ENCODE assay signal across 11 mouse cellular contexts in genomic region chr10:75880771-75881577, GRCm38 (mm10). TPM values are rescaled to one million over a fixed set of nuclear protein-coding genes. Genes with fewer than 3 reads are reported as not detected.
A peak's percentile ranks its signal among the peaks of the same experiment; 100 is the strongest.
DNase-seq lines count a peak whose midpoint lies in the region; ATAC-seq and TF ChIP-seq lines count a peak whose summit lies in the region.
"Had no signal": no experiment of that assay in that cellular context is flagged by ENCODE, and none has a peak within 500 bp of the region (broad histone marks: within the 10 kb centered on the region; RNA-seq: fewer than 3 reads in every experiment).

No protein-coding gene starts in this region.

- DNase-seq in forebrain, postnatal 0 days = no peak
- no peak for DNase-seq in midbrain, embryonic 14.5 days
- DNase-seq in forebrain, embryonic 14.5 days (ENCODE audit: low spot score) = peak; percentile 44
- no peak for DNase-seq in liver, postnatal 0 days
- DNase-seq in heart, embryonic 10.5 days (ENCODE audit: low spot score) = no peak
- DNase-seq: cerebellum, postnatal 10 days; thymus, postnatal 14 days had no signal

- H3K4me2 ChIP-seq in forebrain, embryonic 12.5 days = no peak overlapping the region
- no peak overlapping the region for H3K4me2 ChIP-seq in forebrain, postnatal 0 days (ENCODE audit: low read depth)
- H3K4me2 ChIP-seq in midbrain, embryonic 13.5 days (replicated peaks) = no peak overlapping the region
- H3K4me2 ChIP-seq in midbrain, embryonic 14.5 days (ENCODE audit: low read length) = no peak overlapping the region
- no peak overlapping the region for H3K4me2 ChIP-seq in forebrain, embryonic 14.5 days (ENCODE audit: low read length)
- 0 out of 2 replicates have a peak overlapping the region, but pooled peaks have one; percentile 53 for H3K4me2 ChIP-seq in liver, postnatal 0 days (ENCODE audit: low read depth, low read length)

- H3K4me3 ChIP-seq in forebrain, embryonic 12.5 days (replicated peaks) = no peak overlapping the region
- no peak overlapping the region for H3K4me3 ChIP-seq in forebrain, postnatal 0 days (ENCODE audit: low read depth, low read length)
- H3K4me3 ChIP-seq in midbrain, embryonic 13.5 days (replicated peaks) = no peak overlapping the region
- no peak overlapping the region for H3K4me3 ChIP-seq in midbrain, embryonic 14.5 days (replicated peaks; ENCODE audit: low read depth, low read length)
- H3K4me3 ChIP-seq in forebrain, embryonic 14.5 days (ENCODE audit: low read depth, low read length) = no peak overlapping the region
- H3K4me3 ChIP-seq in liver, postnatal 0 days (ENCODE audit: low read depth, low read length) = no peak overlapping the region
- H3K4me3 ChIP-seq in heart, embryonic 10.5 days = no peak overlapping the region

- no peak overlapping the region for H3K9ac ChIP-seq in forebrain, embryonic 12.5 days
- no peak overlapping the region for H3K9ac ChIP-seq in forebrain, postnatal 0 days
- H3K9ac ChIP-seq in midbrain, embryonic 13.5 days (replicated peaks) = no peak overlapping the region
- H3K9ac ChIP-seq in midbrain, embryonic 14.5 days (replicated peaks; ENCODE audit: low read length) = no peak overlapping the region
- H3K9ac ChIP-seq in forebrain, embryonic 14.5 days (ENCODE audit: low read length) = no peak overlapping the region
- H3K9ac ChIP-seq in liver, postnatal 0 days (replicated peaks) = no peak overlapping the region; the same call in 1 of the 2 replicates

- H3K27me3 ChIP-seq in forebrain, embryonic 12.5 days = no peaks in the 10 kb centered on the region
- H3K27me3 ChIP-seq in forebrain, postnatal 0 days (ENCODE audit: insufficient read depth, low read length) = no peaks in the 10 kb centered on the region
- H3K27me3 ChIP-seq in midbrain, embryonic 13.5 days = no peaks in the 10 kb centered on the region
- no peaks in the 10 kb centered on the region for H3K27me3 ChIP-seq in midbrain, embryonic 14.5 days (ENCODE audit: control insufficient read depth, insufficient read depth, low read length)
- no peaks in the 10 kb centered on the region for H3K27me3 ChIP-seq in forebrain, embryonic 14.5 days (replicated peaks; ENCODE audit: control insufficient read depth, insufficient read depth, low read length)
- H3K27me3 ChIP-seq in liver, postnatal 0 days (ENCODE audit: insufficient read depth, low read length) = peaks cover 4% of the 10 kb centered on the region; the same call in 1 of the 2 replicates
- H3K27me3 ChIP-seq in heart, embryonic 10.5 days (ENCODE audit: insufficient read depth, poor library complexity, severe bottlenecking) = peaks cover 3% of the 10 kb centered on the region; the same call in 1 of the 2 replicates

- ATAC-seq in forebrain, embryonic 12.5 days (ENCODE audit: low FRiP score) = no peak
- ATAC-seq in forebrain, postnatal 0 days = no peak
- ATAC-seq in midbrain, embryonic 13.5 days = no peak
- ATAC-seq in midbrain, embryonic 14.5 days (ENCODE audit: low FRiP score, low TSS enrichment) = no peak
- no peak for ATAC-seq in forebrain, embryonic 14.5 days
- ATAC-seq in liver, postnatal 0 days = no peak
- no peak for ATAC-seq in megakaryocyte, adult 5-6 weeks (ENCODE audit: poor library complexity, severe bottlenecking)
- ATAC-seq: inflammation-experienced regulatory T-cells, adult 6 months had no signal

- no peak for TF ChIP-seq EP300 in liver, postnatal 0 days (IDR thresholded peaks at IDR 0.05; ENCODE audit: low read depth)

- TF ChIP-seq CTCF in forebrain, postnatal 0 days (IDR thresholded peaks at IDR 0.05; ENCODE audit: low read depth) = no peak
- no peak for TF ChIP-seq CTCF in liver, postnatal 0 days (IDR thresholded peaks at IDR 0.05; ENCODE audit: low read depth)

- H3K36me3 ChIP-seq in forebrain, embryonic 12.5 days (replicated peaks) = no peaks in the 10 kb centered on the region
- no peaks in the 10 kb centered on the region for H3K36me3 ChIP-seq in forebrain, postnatal 0 days (ENCODE audit: insufficient read depth)
- no peaks in the 10 kb centered on the region for H3K36me3 ChIP-seq in midbrain, embryonic 13.5 days
- no peaks in the 10 kb centered on the region for H3K36me3 ChIP-seq in midbrain, embryonic 14.5 days (ENCODE audit: control insufficient read depth, insufficient read depth, low read length)
- no peaks in the 10 kb centered on the region for H3K36me3 ChIP-seq in forebrain, embryonic 14.5 days (ENCODE audit: control insufficient read depth, insufficient read depth, low read length)
- H3K36me3 ChIP-seq in liver, postnatal 0 days (replicated peaks; ENCODE audit: insufficient read depth, low read length) = no peaks in the 10 kb centered on the region
- no peaks in the 10 kb centered on the region for H3K36me3 ChIP-seq in heart, embryonic 10.5 days

- H3K27ac ChIP-seq in forebrain, embryonic 12.5 days = peak overlapping the region; percentile 70; the same call in 1 of the 2 replicates
- no peak overlapping the region for H3K27ac ChIP-seq in forebrain, postnatal 0 days (ENCODE audit: low read depth, low read length)
- peak overlapping the region; percentile 25; the same call in 1 of the 2 replicates for H3K27ac ChIP-seq in midbrain, embryonic 13.5 days
- no peak overlapping the region for H3K27ac ChIP-seq in midbrain, embryonic 14.5 days (replicated peaks; ENCODE audit: low read depth, low read length)
- H3K27ac ChIP-seq in forebrain, embryonic 14.5 days (ENCODE audit: low read depth, low read length) = peak overlapping the region; percentile 59; the same call in 1 of the 2 replicates
- H3K27ac ChIP-seq in liver, postnatal 0 days (ENCODE audit: low read depth) = peak overlapping the region; percentile 92
- H3K27ac ChIP-seq in heart, embryonic 10.5 days = no peak overlapping the region

- 58% methylated on average over 6 of the region's 6 CpGs for WGBS in forebrain, embryonic 12.5 days
- 35% methylated on average over 6 of the region's 6 CpGs for WGBS in forebrain, postnatal 0 days
- WGBS in midbrain, embryonic 13.5 days = 70% methylated on average over 6 of the region's 6 CpGs
- WGBS in midbrain, embryonic 14.5 days = 66% methylated on average over 6 of the region's 6 CpGs
- WGBS in forebrain, embryonic 14.5 days = 31% methylated on average over 6 of the region's 6 CpGs
- 58% methylated on average over 6 of the region's 6 CpGs for WGBS in liver, postnatal 0 days (ENCODE audit: insufficient replicate concordance)
- WGBS in heart, embryonic 10.5 days = 62% methylated on average over 6 of the region's 6 CpGs

- peaks cover 25% of the 10 kb centered on the region for H3K4me1 ChIP-seq in forebrain, embryonic 12.5 days
- H3K4me1 ChIP-seq in forebrain, postnatal 0 days (ENCODE audit: insufficient read depth) = no peaks in the 10 kb centered on the region
- peaks cover 15% of the 10 kb centered on the region for H3K4me1 ChIP-seq in midbrain, embryonic 13.5 days (replicated peaks)
- H3K4me1 ChIP-seq in midbrain, embryonic 14.5 days (ENCODE audit: control insufficient read depth, insufficient read depth, low read length) = peaks cover 6% of the 10 kb centered on the region; the same call in 1 of the 2 replicates
- peaks cover 12% of the 10 kb centered on the region for H3K4me1 ChIP-seq in forebrain, embryonic 14.5 days (ENCODE audit: control insufficient read depth, insufficient read depth, low read length)
- 0 out of 2 replicates have a peak, but pooled peaks cover 5% of the 10 kb centered on the region for H3K4me1 ChIP-seq in liver, postnatal 0 days (ENCODE audit: insufficient read depth)
- H3K4me1 ChIP-seq in heart, embryonic 10.5 days = peaks cover 11% of the 10 kb centered on the region

- no peaks in the 10 kb centered on the region for H3K9me3 ChIP-seq in forebrain, embryonic 12.5 days
- H3K9me3 ChIP-seq in forebrain, postnatal 0 days (ENCODE audit: low read length) = no peaks in the 10 kb centered on the region
- no peaks in the 10 kb centered on the region for H3K9me3 ChIP-seq in midbrain, embryonic 13.5 days
- no peaks in the 10 kb centered on the region for H3K9me3 ChIP-seq in midbrain, embryonic 14.5 days (ENCODE audit: control insufficient read depth, low read length)
- H3K9me3 ChIP-seq in forebrain, embryonic 14.5 days (replicated peaks; ENCODE audit: control insufficient read depth, low read length) = no peaks in the 10 kb centered on the region
- no peaks in the 10 kb centered on the region for H3K9me3 ChIP-seq in liver, postnatal 0 days (ENCODE audit: low read length)
- H3K9me3 ChIP-seq in heart, embryonic 10.5 days = no peaks in the 10 kb centered on the region

RNA-seq across cellular contexts. Expression of gene Derl3, which starts 12.2 kb away (rescaled TPM):
- 3.1 and 3.3 TPM in 2 replicates for polyA plus RNA-seq in forebrain, embryonic 12.5 days (2016; fragmentation: Nextera tagmentation; extraction: Ambion mirVana)
- 2.1 and 4.7 TPM in 2 replicates for total RNA-seq in forebrain, postnatal 0 days (2014; rRNA removed)
- 1.4 and 1.7 TPM in 2 replicates for polyA plus RNA-seq in forebrain, postnatal 0 days (2015; fragmentation: Nextera tagmentation; extraction: Ambion mirVana)
- 1.9 and 2.1 TPM in 2 replicates for polyA plus RNA-seq in midbrain, embryonic 13.5 days (2015; fragmentation: Nextera tagmentation; extraction: Ambion mirVana)
- polyA plus RNA-seq in midbrain, embryonic 14.5 days (2014; fragmentation: Nextera tagmentation; extraction: Ambion mirVana) = 1.2 TPM in 2 replicates
- 1.6 and 1.7 TPM in 2 replicates for polyA plus RNA-seq in forebrain, embryonic 14.5 days (2014; fragmentation: Nextera tagmentation; extraction: Ambion mirVana)
- polyA plus RNA-seq in liver, postnatal 0 days (2015; fragmentation: Nextera tagmentation; extraction: Ambion mirVana) = 0.52 and 0.95 TPM in 2 replicates
- total RNA-seq in megakaryocyte, adult 5-6 weeks (2015) = 0.41 and 0.89 TPM in 2 replicates
- not detected in 2 replicates for total RNA-seq in megakaryocyte, adult 5-6 weeks (2017)
- 3.1 and 5.0 TPM in 2 replicates for polyA plus RNA-seq in heart, embryonic 10.5 days (2016; fragmentation: Nextera tagmentation; extraction: Ambion mirVana)

RNA-seq across cellular contexts. Expression of gene Mif, which starts 20.9 kb away (rescaled TPM):
- 1,649 and 1,743 TPM in 2 replicates for polyA plus RNA-seq in forebrain, embryonic 12.5 days (2016; fragmentation: Nextera tagmentation; extraction: Ambion mirVana)
- total RNA-seq in forebrain, postnatal 0 days (2014; rRNA removed) = 598 and 704 TPM in 2 replicates
- polyA plus RNA-seq in forebrain, postnatal 0 days (2015; fragmentation: Nextera tagmentation; extraction: Ambion mirVana) = 2,127 and 2,602 TPM in 2 replicates
- 1,337 and 1,364 TPM in 2 replicates for polyA plus RNA-seq in midbrain, embryonic 13.5 days (2015; fragmentation: Nextera tagmentation; extraction: Ambion mirVana)
- polyA plus RNA-seq in midbrain, embryonic 14.5 days (2014; fragmentation: Nextera tagmentation; extraction: Ambion mirVana) = 1,381 and 1,864 TPM in 2 replicates
- polyA plus RNA-seq in forebrain, embryonic 14.5 days (2014; fragmentation: Nextera tagmentation; extraction: Ambion mirVana) = 1,715 and 2,306 TPM in 2 replicates
- polyA plus RNA-seq in liver, postnatal 0 days (2015; fragmentation: Nextera tagmentation; extraction: Ambion mirVana) = 1,043 and 1,160 TPM in 2 replicates
- total RNA-seq in megakaryocyte, adult 5-6 weeks (2015) = 68.9 and 73.4 TPM in 2 replicates
- total RNA-seq in megakaryocyte, adult 5-6 weeks (2017) = 87.4 and 123 TPM in 2 replicates
- 3,089 and 3,244 TPM in 2 replicates for polyA plus RNA-seq in heart, embryonic 10.5 days (2016; fragmentation: Nextera tagmentation; extraction: Ambion mirVana)

RNA-seq across cellular contexts. Expression of gene Smarcb1, which starts 40.4 kb away (rescaled TPM):
- polyA plus RNA-seq in forebrain, embryonic 12.5 days (2016; fragmentation: Nextera tagmentation; extraction: Ambion mirVana) = 303 and 310 TPM in 2 replicates
- 155 and 173 TPM in 2 replicates for total RNA-seq in forebrain, postnatal 0 days (2014; rRNA removed)
- 239 and 246 TPM in 2 replicates for polyA plus RNA-seq in forebrain, postnatal 0 days (2015; fragmentation: Nextera tagmentation; extraction: Ambion mirVana)
- 323 and 327 TPM in 2 replicates for polyA plus RNA-seq in midbrain, embryonic 13.5 days (2015; fragmentation: Nextera tagmentation; extraction: Ambion mirVana)
- polyA plus RNA-seq in midbrain, embryonic 14.5 days (2014; fragmentation: Nextera tagmentation; extraction: Ambion mirVana) = 277 and 283 TPM in 2 replicates
- 253 and 292 TPM in 2 replicates for polyA plus RNA-seq in forebrain, embryonic 14.5 days (2014; fragmentation: Nextera tagmentation; extraction: Ambion mirVana)
- polyA plus RNA-seq in liver, postnatal 0 days (2015; fragmentation: Nextera tagmentation; extraction: Ambion mirVana) = 35.5 and 36.0 TPM in 2 replicates
- 44.0 and 46.2 TPM in 2 replicates for total RNA-seq in megakaryocyte, adult 5-6 weeks (2015)
- total RNA-seq in megakaryocyte, adult 5-6 weeks (2017) = 40.6 and 48.4 TPM in 2 replicates
- 157 and 204 TPM in 2 replicates for polyA plus RNA-seq in heart, embryonic 10.5 days (2016; fragmentation: Nextera tagmentation; extraction: Ambion mirVana)

RNA-seq across cellular contexts. Expression of gene Gstt2, which starts 43.8 kb away (rescaled TPM):
- polyA plus RNA-seq in forebrain, embryonic 12.5 days (2016; fragmentation: Nextera tagmentation; extraction: Ambion mirVana) = 4.1 and 7.3 TPM in 2 replicates
- total RNA-seq in forebrain, postnatal 0 days (2014; rRNA removed) = 4.5 and 5.1 TPM in 2 replicates
- polyA plus RNA-seq in forebrain, postnatal 0 days (2015; fragmentation: Nextera tagmentation; extraction: Ambion mirVana) = 7.4 and 7.8 TPM in 2 replicates
- polyA plus RNA-seq in midbrain, embryonic 13.5 days (2015; fragmentation: Nextera tagmentation; extraction: Ambion mirVana) = 5.8 and 5.9 TPM in 2 replicates
- 3.8 and 4.3 TPM in 2 replicates for polyA plus RNA-seq in midbrain, embryonic 14.5 days (2014; fragmentation: Nextera tagmentation; extraction: Ambion mirVana)
- 4.1 and 6.0 TPM in 2 replicates for polyA plus RNA-seq in forebrain, embryonic 14.5 days (2014; fragmentation: Nextera tagmentation; extraction: Ambion mirVana)
- polyA plus RNA-seq in liver, postnatal 0 days (2015; fragmentation: Nextera tagmentation; extraction: Ambion mirVana) = 148 and 175 TPM in 2 replicates
- total RNA-seq in megakaryocyte, adult 5-6 weeks (2015) = 4.7 and 5.9 TPM in 2 replicates
- total RNA-seq in megakaryocyte, adult 5-6 weeks (2017) = 1.8 and 4.7 TPM in 2 replicates
- 8.7 and 11.4 TPM in 2 replicates for polyA plus RNA-seq in heart, embryonic 10.5 days (2016; fragmentation: Nextera tagmentation; extraction: Ambion mirVana)

RNA-seq across cellular contexts. Expression of gene Chchd10, which starts 52.0 kb away (rescaled TPM):
- polyA plus RNA-seq in forebrain, embryonic 12.5 days (2016; fragmentation: Nextera tagmentation; extraction: Ambion mirVana) = 7.6 and 7.8 TPM in 2 replicates
- 69.9 and 93.0 TPM in 2 replicates for total RNA-seq in forebrain, postnatal 0 days (2014; rRNA removed)
- polyA plus RNA-seq in forebrain, postnatal 0 days (2015; fragmentation: Nextera tagmentation; extraction: Ambion mirVana) = 97.1 and 121 TPM in 2 replicates
- polyA plus RNA-seq in midbrain, embryonic 13.5 days (2015; fragmentation: Nextera tagmentation; extraction: Ambion mirVana) = 15.1 and 17.1 TPM in 2 replicates
- polyA plus RNA-seq in midbrain, embryonic 14.5 days (2014; fragmentation: Nextera tagmentation; extraction: Ambion mirVana) = 44.2 and 76.8 TPM in 2 replicates
- 32.7 TPM in 2 replicates for polyA plus RNA-seq in forebrain, embryonic 14.5 days (2014; fragmentation: Nextera tagmentation; extraction: Ambion mirVana)
- polyA plus RNA-seq in liver, postnatal 0 days (2015; fragmentation: Nextera tagmentation; extraction: Ambion mirVana) = 1,168 and 1,173 TPM in 2 replicates
- total RNA-seq in megakaryocyte, adult 5-6 weeks (2015) = 7.1 and 9.3 TPM in 2 replicates
- total RNA-seq in megakaryocyte, adult 5-6 weeks (2017) = 8.1 and 15.7 TPM in 2 replicates
- 333 and 524 TPM in 2 replicates for polyA plus RNA-seq in heart, embryonic 10.5 days (2016; fragmentation: Nextera tagmentation; extraction: Ambion mirVana)

Comparison
In these comparisons a context has a peak if more than half of its experiments do, and no peak if none do; other contexts are left out.
1. H3K27ac ChIP-seq: peak in forebrain, embryonic 12.5 days (single experiment), midbrain, embryonic 13.5 days (single experiment), forebrain, embryonic 14.5 days (single experiment) and liver, postnatal 0 days (single experiment); none in forebrain, postnatal 0 days (single experiment), midbrain, embryonic 14.5 days (single experiment) and heart, embryonic 10.5 days (single experiment).